In the genomic region with DNA sequence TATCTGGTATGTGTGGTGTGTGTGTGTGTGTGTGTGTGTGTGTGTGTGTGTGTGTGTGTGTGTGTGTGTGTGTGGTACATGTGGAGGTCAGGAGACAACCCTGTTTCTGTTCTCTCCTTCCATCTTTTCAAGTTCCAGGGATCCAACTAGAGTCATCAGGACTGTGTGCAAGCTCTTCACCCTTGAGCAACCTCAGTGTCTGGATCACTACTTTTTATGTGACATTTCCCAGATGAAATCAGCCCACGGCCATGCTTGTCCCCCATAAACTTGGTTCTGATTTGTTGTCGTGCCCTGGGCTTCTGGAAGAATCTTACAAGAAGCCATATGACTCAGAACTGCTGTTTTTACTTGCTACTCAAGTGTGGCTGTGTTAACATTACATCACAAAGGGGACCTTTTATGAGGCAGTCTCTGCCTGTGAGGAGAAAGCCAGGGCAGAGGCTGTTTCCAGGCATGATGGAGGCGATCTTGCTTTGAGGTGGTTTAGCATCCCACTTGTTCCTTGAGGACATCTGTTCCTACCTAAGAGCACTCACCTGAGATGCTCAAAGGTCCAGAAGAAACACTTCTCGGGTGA, we compare ENCODE assay signal across 11 mouse cellular contexts. TPM values are rescaled to one million over a fixed set of nuclear protein-coding genes. Genes with fewer than 3 reads are reported as not detected.
DNase-seq lines count a peak whose midpoint lies in the region; ATAC-seq and TF ChIP-seq lines count a peak whose summit lies in the region.
"Had no signal": no experiment of that assay in that cellular context is flagged by ENCODE, and none has a peak within 500 bp of the region (broad histone marks: within the 10 kb centered on the region; RNA-seq: fewer than 3 reads in every experiment).

A gene (plus strand): TSS at position 428 of the 580 bp plus-strand sequence.

- H3K27me3 ChIP-seq in intestine, embryonic 14.5 days (replicated peaks; ENCODE audit: control insufficient read depth, insufficient read depth, low read length), result no peaks in the 10 kb centered on the region
- no peaks in the 10 kb centered on the region for H3K27me3 ChIP-seq in intestine, embryonic 16.5 days (replicated peaks; ENCODE audit: control insufficient read depth, insufficient read depth, low read length)
- no peaks in the 10 kb centered on the region for H3K27me3 ChIP-seq in testis, adult 2 months (ENCODE audit: control insufficient read depth, insufficient read depth, low read length)
- no peaks in the 10 kb centered on the region for H3K27me3 ChIP-seq in stomach, embryonic 15.5 days (replicated peaks)
- H3K27me3 ChIP-seq in forebrain, embryonic 15.5 days, result no peaks in the 10 kb centered on the region
- H3K27me3 ChIP-seq: midbrain, embryonic 15.5 days had no signal

- WGBS in intestine, embryonic 14.5 days, result 55% methylated on average over 4 of the region's 4 CpGs
- 57% methylated on average over 4 of the region's 4 CpGs for WGBS in intestine, embryonic 16.5 days
- WGBS in stomach, embryonic 15.5 days, result 66% methylated on average over 4 of the region's 4 CpGs
- WGBS in forebrain, embryonic 15.5 days, result 75% methylated on average over 4 of the region's 4 CpGs

- no peak within 1 kb of the TSS for H3K4me2 ChIP-seq in intestine, embryonic 14.5 days (ENCODE audit: low read length)
- H3K4me2 ChIP-seq in intestine, embryonic 16.5 days (ENCODE audit: low read depth, low read length), result no peak within 1 kb of the TSS
- no peak within 1 kb of the TSS for H3K4me2 ChIP-seq in stomach, embryonic 15.5 days
- H3K4me2 ChIP-seq in forebrain, embryonic 15.5 days (replicated peaks), result no peak within 1 kb of the TSS
- H3K4me2 ChIP-seq: midbrain, embryonic 15.5 days had no signal

- no peak within 1 kb of the TSS for H3K9ac ChIP-seq in intestine, embryonic 14.5 days (ENCODE audit: low read length)
- H3K9ac ChIP-seq in intestine, embryonic 16.5 days (ENCODE audit: low read depth, low read length), result no peak within 1 kb of the TSS
- H3K9ac ChIP-seq in stomach, embryonic 15.5 days, result no peak within 1 kb of the TSS
- H3K9ac ChIP-seq in forebrain, embryonic 15.5 days (replicated peaks), result no peak within 1 kb of the TSS
- H3K9ac ChIP-seq: midbrain, embryonic 15.5 days had no signal

- H3K9me3 ChIP-seq in intestine, embryonic 14.5 days (ENCODE audit: control insufficient read depth, low read length), result no peaks in the 10 kb centered on the region
- no peaks in the 10 kb centered on the region for H3K9me3 ChIP-seq in intestine, embryonic 16.5 days (ENCODE audit: control insufficient read depth, low read length)
- no peaks in the 10 kb centered on the region for H3K9me3 ChIP-seq in stomach, embryonic 15.5 days
- H3K9me3 ChIP-seq in forebrain, embryonic 15.5 days, result no peaks in the 10 kb centered on the region
- H3K9me3 ChIP-seq: midbrain, embryonic 15.5 days had no signal

- peak; percentile 54; the same call in 1 of the 2 replicates for TF ChIP-seq POLR2A in testis, adult 2 months (IDR thresholded peaks at IDR 0.05; ENCODE audit: control insufficient read depth, low read depth, low read length)

- no peaks in the 10 kb centered on the region for H3K36me3 ChIP-seq in intestine, embryonic 14.5 days (ENCODE audit: control insufficient read depth, insufficient read depth, low read length)
- no peaks in the 10 kb centered on the region for H3K36me3 ChIP-seq in intestine, embryonic 16.5 days (ENCODE audit: control insufficient read depth, insufficient read depth, low read length)
- H3K36me3 ChIP-seq in testis, adult 2 months (ENCODE audit: control insufficient read depth, insufficient read depth, low read length), result no peaks in the 10 kb centered on the region
- no peaks in the 10 kb centered on the region for H3K36me3 ChIP-seq in stomach, embryonic 15.5 days
- H3K36me3 ChIP-seq in forebrain, embryonic 15.5 days, result no peaks in the 10 kb centered on the region
- H3K36me3 ChIP-seq: midbrain, embryonic 15.5 days had no signal

- no peak for ATAC-seq in intestine, embryonic 14.5 days (replicated peaks; ENCODE audit: low FRiP score, low TSS enrichment, low read depth)
- no peak for ATAC-seq in intestine, embryonic 16.5 days
- no peak for ATAC-seq in hematopoietic stem cell, adult 5-6 weeks (replicated peaks in 1 of 2; ENCODE audit: insufficient read depth in 1 of 2, low FRiP score in 2 of 2, low TSS enrichment in 1 of 2, low read depth in 1 of 2, poor library complexity in 2 of 2, severe bottlenecking in 2 of 2)
- ATAC-seq in stomach, embryonic 15.5 days (ENCODE audit: insufficient read depth, low FRiP score, low read depth), result no peak
- no peak for ATAC-seq in forebrain, embryonic 15.5 days (replicated peaks)
- ATAC-seq: inflammation-experienced regulatory T-cells, adult 6 months; midbrain, embryonic 15.5 days had no signal

- H3K4me3 ChIP-seq in intestine, embryonic 14.5 days (ENCODE audit: low read depth, low read length), result no peak within 1 kb of the TSS
- H3K4me3 ChIP-seq in intestine, embryonic 16.5 days (ENCODE audit: low read length), result no peak within 1 kb of the TSS
- peak within 1 kb of the TSS; percentile 84 for H3K4me3 ChIP-seq in testis, adult 2 months (ENCODE audit: control insufficient read depth, low read depth, low read length)
- H3K4me3 ChIP-seq in stomach, embryonic 15.5 days (replicated peaks), result no peak within 1 kb of the TSS
- no peak within 1 kb of the TSS for H3K4me3 ChIP-seq in forebrain, embryonic 15.5 days
- H3K4me3 ChIP-seq: midbrain, embryonic 15.5 days had no signal

- DNase-seq in intestine, embryonic 14.5 days (ENCODE audit: low spot score), result peak; percentile 35
- DNase-seq in testis, postnatal 10 days (ENCODE audit: low spot score), result no peak
- no peak for DNase-seq in lung, postnatal 4 days
- DNase-seq: cerebellum, postnatal 14 days had no signal

- no peak for TF ChIP-seq CTCF in testis, adult 2 months (IDR thresholded peaks at IDR 0.05; ENCODE audit: control insufficient read depth, insufficient read depth, insufficient replicate concordance, low read depth, low read length)

- H3K4me1 ChIP-seq in intestine, embryonic 14.5 days (replicated peaks; ENCODE audit: control insufficient read depth, insufficient read depth, low read length), result no peaks in the 10 kb centered on the region
- no peaks in the 10 kb centered on the region for H3K4me1 ChIP-seq in intestine, embryonic 16.5 days (ENCODE audit: control insufficient read depth, insufficient read depth, low read length)
- no peaks in the 10 kb centered on the region for H3K4me1 ChIP-seq in testis, adult 2 months (ENCODE audit: control insufficient read depth, insufficient read depth, low read length)
- no peaks in the 10 kb centered on the region for H3K4me1 ChIP-seq in stomach, embryonic 15.5 days
- no peaks in the 10 kb centered on the region for H3K4me1 ChIP-seq in forebrain, embryonic 15.5 days
- H3K4me1 ChIP-seq: midbrain, embryonic 15.5 days had no signal

- no peak within 1 kb of the TSS for H3K27ac ChIP-seq in intestine, embryonic 14.5 days (ENCODE audit: low read depth)
- H3K27ac ChIP-seq in intestine, embryonic 16.5 days (ENCODE audit: low read length), result no peak within 1 kb of the TSS
- H3K27ac ChIP-seq in testis, adult 2 months (ENCODE audit: control insufficient read depth, insufficient read depth, low read depth, low read length), result peak within 1 kb of the TSS; percentile 66
- no peak within 1 kb of the TSS for H3K27ac ChIP-seq in stomach, embryonic 15.5 days
- no peak within 1 kb of the TSS for H3K27ac ChIP-seq in forebrain, embryonic 15.5 days (replicated peaks)
- H3K27ac ChIP-seq: midbrain, embryonic 15.5 days had no signal

RNA-seq across cellular contexts. Expression of the gene that starts here (rescaled TPM):
- polyA plus RNA-seq in intestine, embryonic 14.5 days (2014; fragmentation: Nextera tagmentation; extraction: Ambion mirVana), result 12.5 and 14.9 TPM in 2 replicates
- polyA plus RNA-seq in intestine, embryonic 16.5 days (2015; fragmentation: Nextera tagmentation; extraction: Ambion mirVana), result 3.4 and 3.5 TPM in 2 replicates
- 112 and 113 TPM in 2 replicates for polyA plus RNA-seq in testis, adult 2 months (2012; rRNA removed)
- 14.4 and 15.9 TPM in 2 replicates for total RNA-seq in hematopoietic stem cell, adult 5-6 weeks (2017)
- 11.2 and 12.1 TPM in 2 replicates for polyA plus RNA-seq in stomach, embryonic 15.5 days (2015; fragmentation: Nextera tagmentation; extraction: Ambion mirVana)
- polyA plus RNA-seq in forebrain, embryonic 15.5 days (2015; fragmentation: Nextera tagmentation; extraction: Ambion mirVana), result 4.1 and 5.2 TPM in 2 replicates
